Mouse (Mus musculus) forebrain, embryonic 10.5 days (tissue): Measurements from ENCODE around the gene Lbhd2. TPM values are rescaled to one million over a fixed set of nuclear protein-coding genes. Genes with fewer than 3 reads are reported as not detected.
A peak's percentile ranks its signal among the peaks of the same experiment; 100 is the strongest.

Experiments
- DNase-seq: peaks from one replicate; pipeline ENCODE4 v3.0.0-alpha.2; 2017; ENCODE audit warnings: low spot score; ENCODE audit errors: extremely low spot score
- H3K27ac ChIP-seq: fragments of 300-500 bp; sonication (generic); 2 replicates; pipeline ENCODE4 v1.5.1; 2016; ENCODE audit warnings: mild to moderate bottlenecking
- H3K27me3 ChIP-seq: fragments of 300-500 bp; sonication (generic); 2 replicates; pipeline ENCODE4 v1.6.1; 2016; ENCODE audit warnings: mild to moderate bottlenecking; ENCODE audit not compliant: poor library complexity, severe bottlenecking
- H3K36me3 ChIP-seq: fragments of 300-500 bp; sonication (generic); replicated peaks from 2 replicates; pipeline ENCODE4 v1.6.1; 2016; ENCODE audit warnings: mild to moderate bottlenecking, moderate library complexity
- H3K4me1 ChIP-seq: fragments of 300-500 bp; sonication (generic); 2 replicates; pipeline ENCODE4 v1.6.1; 2016
- H3K4me3 ChIP-seq: fragments of 300-500 bp; sonication (generic); 2 replicates; pipeline ENCODE4 v1.5.1; 2016; ENCODE audit warnings: mild to moderate bottlenecking, moderate library complexity
- H3K9me3 ChIP-seq: fragments of 300-500 bp; sonication (generic); 2 replicates; pipeline ENCODE4 v1.6.1; 2016; ENCODE audit warnings: mild to moderate bottlenecking, moderate library complexity
- WGBS: fragments of 180-500 bp; shearing (Covaris S2); methylation state at CpG from one replicate; pipeline ENCODE4 v1.1.7; 2016; 5-methylcytosine and 5-hydroxymethylcytosine counted together
- polyA plus RNA-seq: library from polyadenylated mRNA; unstranded; fragments of >200 nt; fragmentation: Nextera tagmentation; extraction: Ambion mirVana; gene quantifications from 2 replicates; pipeline ENCODE4 v1.2.1, GENCODE M21; 2016

Gene Lbhd2
- 0.25 TPM in 1 of 2 replicates, not detected in the other for polyA plus RNA-seq

GRCm38 (mm10) chr12:111406622-111407021, at the start of gene Lbhd2:
Gene Lbhd2 (plus strand): TSS chr12:111406809.
- WGBS = 3% methylated on average over 24 of the region's 24 CpGs

GRCm38 (mm10) chr12:111360671-111361070, 45.9 kb upstream of the Lbhd2 start:
- 91% methylated on average over 16 of the region's 16 CpGs for WGBS
- Histone ChIP-seq H3K27me3 (no peaks in the 10 kb centered on the region), H3K4me1 (peaks cover 47% of the 10 kb centered on the region), H3K4me3 (no peak overlapping the region), H3K27ac (no peak overlapping the region), H3K9me3 (no peaks in the 10 kb centered on the region), H3K36me3 (peaks cover 8% of the 10 kb centered on the region)
- DNase-seq = no peak

More at GRCm38 (mm10) chr12:111406622-111407021, at the start of gene Lbhd2:
- Histone ChIP-seq H3K4me1 (peaks cover 34% of the 10 kb centered on the region), H3K27me3 (peaks cover 78% of the 10 kb centered on the region), H3K36me3 (no peaks in the 10 kb centered on the region), H3K4me3 (peak within 1 kb of the TSS; percentile 32), H3K9me3 (no peaks in the 10 kb centered on the region), H3K27ac (no peak within 1 kb of the TSS)
- DNase-seq = no peak

- 0 out of 2 replicates have a peak overlapping the region, but pooled peaks have one; percentile 11 for H3K27ac ChIP-seq
- H3K9me3 ChIP-seq = no peaks in the 10 kb centered on the region
- H3K36me3 ChIP-seq = peaks cover 4% of the 10 kb centered on the region
- peaks cover 43% of the 10 kb centered on the region for H3K4me1 ChIP-seq
- no peak for DNase-seq
- no peak overlapping the region for H3K4me3 ChIP-seq
- no peaks in the 10 kb centered on the region for H3K27me3 ChIP-seq
- WGBS = 88% methylated on average over 14 of the region's 14 CpGs
These were observed 45.1 kb upstream of the Lbhd2 start for GRCm38 (mm10) chr12:111361319-111362098.

GRCm38 (mm10) chr12:111364234-111364633, 42.4 kb upstream of the Lbhd2 start:
- H3K9me3 ChIP-seq = no peaks in the 10 kb centered on the region
- no peak overlapping the region for H3K27ac ChIP-seq
- H3K4me3 ChIP-seq = no peak overlapping the region
- 85% methylated on average over 3 of the region's 3 CpGs for WGBS
- DNase-seq = no peak
- H3K36me3 ChIP-seq = peaks cover 4% of the 10 kb centered on the region
- H3K27me3 ChIP-seq = no peaks in the 10 kb centered on the region
- peaks cover 33% of the 10 kb centered on the region for H3K4me1 ChIP-seq

GRCm38 (mm10) chr12:111367065-111367464, 39.5 kb upstream of the Lbhd2 start:
- Histone ChIP-seq H3K27me3 (no peaks in the 10 kb centered on the region), H3K4me3 (no peak overlapping the region), H3K4me1 (peaks cover 38% of the 10 kb centered on the region), H3K36me3 (no peaks in the 10 kb centered on the region; the same call in 1 of the 2 replicates), H3K27ac (no peak overlapping the region), H3K9me3 (no peaks in the 10 kb centered on the region)
- DNase-seq = no peak
- 90% methylated on average over 7 of the region's 7 CpGs for WGBS

GRCm38 (mm10) chr12:111370249-111370648, 36.4 kb upstream of the Lbhd2 start:
- WGBS = 69% methylated on average over 4 of the region's 4 CpGs
- Histone ChIP-seq H3K36me3 (no peaks in the 10 kb centered on the region), H3K4me1 (peaks cover 40% of the 10 kb centered on the region), H3K27me3 (no peaks in the 10 kb centered on the region), H3K9me3 (no peaks in the 10 kb centered on the region), H3K27ac (no peak overlapping the region), H3K4me3 (no peak overlapping the region)
- no peak for DNase-seq

GRCm38 (mm10) chr12:111371905-111372304, 34.7 kb upstream of the Lbhd2 start:
- H3K4me3 ChIP-seq = no peak overlapping the region
- no peak for DNase-seq
- 86% methylated on average over 7 of the region's 7 CpGs for WGBS
- peaks cover 57% of the 10 kb centered on the region for H3K4me1 ChIP-seq
- H3K27me3 ChIP-seq = no peaks in the 10 kb centered on the region
- H3K36me3 ChIP-seq = no peaks in the 10 kb centered on the region
- no peaks in the 10 kb centered on the region for H3K9me3 ChIP-seq
- H3K27ac ChIP-seq = no peak overlapping the region

GRCm38 (mm10) chr12:111373411-111373810, 33.2 kb upstream of the Lbhd2 start:
- 91% methylated on average over 6 of the region's 6 CpGs for WGBS
- DNase-seq = no peak
- peaks cover 59% of the 10 kb centered on the region for H3K4me1 ChIP-seq
- H3K9me3 ChIP-seq = no peaks in the 10 kb centered on the region
- no peak overlapping the region for H3K27ac ChIP-seq
- no peaks in the 10 kb centered on the region for H3K36me3 ChIP-seq
- no peaks in the 10 kb centered on the region for H3K27me3 ChIP-seq
- no peak overlapping the region for H3K4me3 ChIP-seq

- Histone ChIP-seq H3K36me3 (no peaks in the 10 kb centered on the region), H3K27ac (no peak overlapping the region), H3K9me3 (no peaks in the 10 kb centered on the region), H3K4me3 (no peak overlapping the region), H3K4me1 (peaks cover 53% of the 10 kb centered on the region), H3K27me3 (no peaks in the 10 kb centered on the region)
- DNase-seq = no peak
- WGBS = 90% methylated on average over 10 of the region's 10 CpGs
These were observed 31.9 kb upstream of the Lbhd2 start for GRCm38 (mm10) chr12:111374727-111375126.

- 83% methylated on average over 12 of the region's 12 CpGs for WGBS
- H3K36me3 ChIP-seq = no peaks in the 10 kb centered on the region
- H3K4me1 ChIP-seq = peaks cover 44% of the 10 kb centered on the region
- 0 out of 2 replicates have a peak overlapping the region, but pooled peaks have one; percentile 16 for H3K27ac ChIP-seq
- no peak for DNase-seq
- H3K4me3 ChIP-seq = peak overlapping the region; percentile 98
- no peaks in the 10 kb centered on the region for H3K9me3 ChIP-seq
- no peaks in the 10 kb centered on the region for H3K27me3 ChIP-seq
These were observed 31.1 kb upstream of the Lbhd2 start for GRCm38 (mm10) chr12:111375559-111375958.

- 0 out of 2 replicates have a peak overlapping the region, but pooled peaks have one; percentile 16 for H3K27ac ChIP-seq
- H3K36me3 ChIP-seq = no peaks in the 10 kb centered on the region
- DNase-seq = no peak
- peaks cover 41% of the 10 kb centered on the region for H3K4me1 ChIP-seq
- peak overlapping the region; percentile 98 for H3K4me3 ChIP-seq
- no peaks in the 10 kb centered on the region for H3K9me3 ChIP-seq
- 59% methylated on average over 6 of the region's 6 CpGs for WGBS
- no peaks in the 10 kb centered on the region for H3K27me3 ChIP-seq
These were observed 30.6 kb upstream of the Lbhd2 start for GRCm38 (mm10) chr12:111376053-111376452.

GRCm38 (mm10) chr12:111376826-111377331, 29.7 kb upstream of the Lbhd2 start:
- under 1% methylated on average over 49 of the region's 49 CpGs for WGBS
- H3K4me3 ChIP-seq = peak overlapping the region; percentile 98
- no peaks in the 10 kb centered on the region for H3K27me3 ChIP-seq
- DNase-seq = peak; percentile 59
- H3K36me3 ChIP-seq = no peaks in the 10 kb centered on the region
- H3K9me3 ChIP-seq = no peaks in the 10 kb centered on the region
- H3K4me1 ChIP-seq = peaks cover 41% of the 10 kb centered on the region
- peak overlapping the region; percentile 94 for H3K27ac ChIP-seq

GRCm38 (mm10) chr12:111377376-111377973, 29.1 kb upstream of the Lbhd2 start, which contains the start of gene Cdc42bpb:
Gene Cdc42bpb (minus strand): TSS chr12:111377718.
- DNase-seq = peak; percentile 89
- WGBS = under 1% methylated on average over 94 of the region's 94 CpGs

More at GRCm38 (mm10) chr12:111377376-111377973, 29.1 kb upstream of the Lbhd2 start, which contains the start of gene Cdc42bpb:
- Histone ChIP-seq H3K9me3 (no peaks in the 10 kb centered on the region), H3K27ac (peak within 1 kb of the TSS; percentile 94), H3K27me3 (no peaks in the 10 kb centered on the region), H3K4me1 (peaks cover 41% of the 10 kb centered on the region), H3K36me3 (no peaks in the 10 kb centered on the region), H3K4me3 (peak within 1 kb of the TSS; percentile 98)
